In the genomic region with DNA sequence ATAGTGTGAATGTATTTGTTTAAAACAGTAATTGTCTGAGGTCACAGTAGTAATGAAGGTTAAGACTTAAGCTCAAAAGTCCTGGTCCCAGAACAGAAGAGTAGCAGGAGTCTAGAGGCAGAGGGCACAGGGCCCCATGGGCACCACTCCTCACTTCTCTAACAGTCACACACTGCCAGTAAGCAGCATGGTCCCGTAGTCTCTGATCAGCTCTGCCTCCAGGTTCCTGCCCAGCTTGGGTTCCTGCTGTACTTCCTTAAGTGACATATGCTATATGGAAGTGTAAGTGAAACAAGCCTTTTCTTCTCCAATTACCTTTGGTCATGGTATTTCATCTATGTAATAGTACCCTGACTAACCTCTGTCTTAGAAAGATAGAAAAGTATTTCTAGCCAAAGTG, we compare ENCODE assay signal across 29 mouse cellular contexts. TPM values are rescaled to one million over a fixed set of nuclear protein-coding genes. Genes with fewer than 3 reads are reported as not detected.
DNase-seq lines count a peak whose midpoint lies in the region; ATAC-seq lines count a peak whose summit lies in the region.
"Had no signal": no experiment of that assay in that cellular context is flagged by ENCODE, and none has a peak within 500 bp of the region (broad histone marks: within the 10 kb centered on the region; RNA-seq: fewer than 3 reads in every experiment).

No protein-coding gene starts in this region.

- peak; percentile 60 for ATAC-seq in common myeloid progenitor, adult 5-6 weeks (replicated peaks; ENCODE audit: low read depth, poor library complexity, severe bottlenecking)
- peak; percentile 40 for ATAC-seq in granulocyte monocyte progenitor cell, adult 5-6 weeks (replicated peaks; ENCODE audit: poor library complexity, severe bottlenecking)
- ATAC-seq in megakaryocyte, adult 5-6 weeks (ENCODE audit: poor library complexity, severe bottlenecking) = peak; percentile 67
- 0 out of 2 replicates have a peak, but pooled peaks have one; percentile 46 for ATAC-seq in megakaryocyte progenitor cell, adult 5-6 weeks (replicated peaks; ENCODE audit: poor library complexity)
- ATAC-seq: activated CD4-positive, CD25-positive, alpha-beta regulatory T cell, adult 4 months; CD4-positive, CD25-positive, alpha-beta regulatory T cell, adult 4 months; Patski had no signal

- no peak for DNase-seq in spleen, postnatal 14 days (ENCODE audit: low spot score in 2 of 2)
- no peak for DNase-seq in adrenal gland, adult (ENCODE audit: inconsistent age in 2 of 2, low spot score in 1 of 2)
- no peak for DNase-seq in adrenal gland, postnatal 10 days
- DNase-seq in frontal cortex, adult 2 months (ENCODE audit: extremely low spot score in 1 of 2, low spot score in 1 of 2) = no peak
- DNase-seq: adrenal gland, adult 2 months; adrenal gland, adult 8-10 months; adrenal gland, postnatal 14 days; adrenal gland, postnatal 25 days; adrenal gland, postnatal 36 days; B cell, adult 2 months; cerebellum, adult 11 months; cerebellum, adult 11-12 months; cerebellum, adult 18-20 months; cerebellum, adult 2 months had no signal

RNA-seq across cellular contexts. Expression of a gene that starts 14.8 kb away (rescaled TPM):
- not detected in 2 replicates for total RNA-seq in common myeloid progenitor, adult 5-6 weeks (2017)
- not detected in 2 replicates for total RNA-seq in granulocyte monocyte progenitor cell, adult 5-6 weeks (2014; fragmentation: Nextera tagmentation)
- total RNA-seq in granulocyte monocyte progenitor cell, adult 5-6 weeks (2017) = not detected in 2 replicates
- total RNA-seq in megakaryocyte, adult 5-6 weeks (2015) = not detected in 2 replicates
- total RNA-seq in megakaryocyte, adult 5-6 weeks (2017) = not detected in 2 replicates
- total RNA-seq in megakaryocyte progenitor cell, adult 5-6 weeks (2015) = not detected in 2 replicates
- not detected in 2 replicates for total RNA-seq in megakaryocyte progenitor cell, adult 5-6 weeks (2017)
- total RNA-seq in adrenal gland, postnatal 10 days (2021) = not detected
- 0.48 and 0.56 TPM in 2 replicates for polyA plus RNA-seq in frontal cortex, adult 2 months (2012; rRNA removed)
- total RNA-seq: adrenal gland, adult 18-20 months; adrenal gland, adult 2 months; adrenal gland, adult 8-10 months; adrenal gland, postnatal 14 days; adrenal gland, postnatal 25 days; adrenal gland, postnatal 36 days; adrenal gland, postnatal 4 days; CH12.LX; ES-E14; MEL had no signal
- polyA plus RNA-seq: activated CD4-positive, CD25-positive, alpha-beta regulatory T cell, adult 4 months; adrenal gland, adult 2 months; brain, embryonic 14.5 days; C2C12; CD4-positive, CD25-positive, alpha-beta regulatory T cell, adult 4 months; cerebellum, adult 2 months; G1E; Patski had no signal
